Mouse (Mus musculus) testis, adult 2 months (tissue): ENCODE results near the gene Gm10282.

Experiments used
- CTCF ChIP-seq: fragments of 200-500 bp; IDR thresholded peaks from 2 replicates; pipeline ENCODE4 v1.5.1; 2012; ENCODE audit warnings: low read depth, mild to moderate bottlenecking, inconsistent platforms, low read length, moderate library complexity; ENCODE audit not compliant: control insufficient read depth, insufficient read depth, insufficient replicate concordance
- POLR2A ChIP-seq: fragments of 200-500 bp; IDR thresholded peaks from 2 replicates; pipeline ENCODE4 v1.6.1; 2012; ENCODE audit warnings: low read depth, mild to moderate bottlenecking, inconsistent platforms, low read length, moderate library complexity; ENCODE audit not compliant: control insufficient read depth

GRCm38 (mm10) chr8:72334144-72334641, 29.1 kb upstream of the Gm10282 start:
- no peak for TF ChIP-seq CTCF
- no peak for TF ChIP-seq POLR2A
